Mouse (Mus musculus): ENCODE measurements at regions not wholly inside any gene's neighbourhood (a gene's known extent, or its start where the extent isn't known, plus 50 kb on each side); places are given as distances from the start of the nearest gene placed in this dataset.

DNA sequence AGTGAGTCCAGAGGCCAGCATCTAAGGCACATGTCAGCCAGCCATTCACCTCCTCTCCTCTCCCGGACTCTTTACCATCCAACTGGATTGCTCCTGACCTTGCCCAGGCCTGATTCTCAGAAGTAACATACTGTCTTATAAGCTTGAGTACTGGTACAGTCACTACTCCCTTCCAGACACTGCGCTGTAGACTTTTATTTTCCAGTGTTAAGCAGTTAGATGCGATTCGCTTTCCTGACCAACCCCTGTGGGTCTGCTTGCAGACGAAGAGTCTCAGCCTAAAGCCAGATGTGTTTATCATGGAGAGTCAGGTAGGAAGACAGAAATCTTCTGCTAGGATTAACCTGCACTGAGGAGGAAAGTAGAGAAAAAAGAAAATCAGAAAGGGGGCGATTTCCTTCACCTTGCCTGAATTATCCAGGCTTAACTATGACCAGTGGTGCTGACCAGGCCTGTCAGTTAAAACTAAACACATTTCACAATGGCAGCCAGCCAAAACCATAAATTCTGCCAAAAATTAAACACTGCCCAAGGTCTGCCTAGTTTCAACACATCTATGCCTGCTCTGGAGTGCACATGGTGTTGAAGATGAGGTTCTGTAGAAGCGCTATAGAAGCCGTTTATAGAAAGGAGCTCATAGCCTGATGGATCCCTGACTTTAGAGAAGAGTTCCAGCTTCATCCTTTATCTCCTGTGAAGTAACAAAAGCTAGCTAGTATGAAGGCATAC lies 199.5 kb upstream of the Mctp2 start:
- Histone ChIP-seq H3K27ac (no peak overlapping the region), H3K4me3 (no peak overlapping the region), H3K9me3 (no peaks in the 10 kb centered on the region), H3K4me1 (replicated peaks) (no peaks in the 10 kb centered on the region), H3K27me3 (no peaks in the 10 kb centered on the region), H3K9ac (no peak overlapping the region), H3K36me3 (no peaks in the 10 kb centered on the region), H3K4me2 (no peak overlapping the region)
- WGBS, result 88% methylated on average over 8 of the region's 8 CpGs
- ATAC-seq (ENCODE audit: low FRiP score), result no peak

- Histone ChIP-seq H3K27ac (no peak overlapping the region), H3K9me3 (no peaks in the 10 kb centered on the region), H3K4me3 (no peak overlapping the region), H3K9ac (no peak overlapping the region), H3K36me3 (no peaks in the 10 kb centered on the region), H3K4me1 (replicated peaks) (no peaks in the 10 kb centered on the region), H3K27me3 (no peaks in the 10 kb centered on the region), H3K4me2 (no peak overlapping the region)
- no peak for ATAC-seq (ENCODE audit: low FRiP score)
- WGBS, result 32% methylated on average over 5 of the region's 5 CpGs
Observed at GRCm38 (mm10) chr7:72507946-72508345, 201.5 kb upstream of the Mctp2 start.

DNA sequence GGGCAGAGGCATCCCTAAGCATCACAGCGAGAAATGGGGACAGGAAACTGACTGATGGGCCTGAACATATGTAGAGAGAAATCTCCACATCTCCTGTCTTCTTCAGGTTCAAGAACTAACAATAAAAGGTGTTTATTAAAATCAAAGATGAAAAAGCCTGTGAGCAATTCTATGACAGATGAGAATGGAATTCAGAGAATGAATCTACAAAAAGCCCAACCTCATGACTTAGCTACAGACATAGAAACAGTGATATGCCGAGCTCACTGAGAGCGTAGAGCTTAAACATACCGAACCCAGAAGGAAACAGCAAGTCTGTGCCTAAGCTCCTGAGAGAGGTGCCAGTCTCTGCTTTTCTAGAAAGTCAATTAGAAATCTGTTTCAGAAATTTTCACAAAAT lies 203.7 kb upstream of the Mctp2 start:
- Histone ChIP-seq H3K4me3 (no peak overlapping the region), H3K27me3 (no peaks in the 10 kb centered on the region), H3K9me3 (no peaks in the 10 kb centered on the region), H3K9ac (no peak overlapping the region), H3K4me2 (no peak overlapping the region), H3K36me3 (no peaks in the 10 kb centered on the region), H3K4me1 (replicated peaks) (no peaks in the 10 kb centered on the region), H3K27ac (no peak overlapping the region)
- 90% methylated on average over 4 of the region's 4 CpGs for WGBS
- no peak for ATAC-seq (ENCODE audit: low FRiP score)

DNA sequence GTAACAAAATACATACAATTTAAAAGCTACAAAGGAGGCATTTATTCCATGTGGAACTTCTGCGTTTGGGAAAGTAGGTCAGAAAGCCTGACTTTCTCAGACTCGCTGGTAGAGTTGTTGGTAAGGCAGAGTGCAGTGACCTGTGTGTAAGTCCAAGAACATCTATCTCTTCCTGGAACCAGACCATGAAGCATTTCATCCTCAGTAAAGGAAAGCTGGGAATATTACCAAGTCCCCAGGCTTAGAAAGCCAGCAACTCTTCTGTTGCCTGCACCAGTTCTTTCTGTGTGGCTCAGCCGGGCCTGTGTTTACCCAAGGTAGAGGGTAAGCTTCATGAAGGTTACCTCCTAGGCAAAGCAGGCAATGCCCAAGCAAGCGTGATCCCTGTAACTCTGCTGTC lies 207.0 kb upstream of the Mctp2 start:
- H3K4me2 ChIP-seq, result no peak overlapping the region
- WGBS, result 88% methylated on average over 4 of the region's 4 CpGs
- H3K36me3 ChIP-seq, result no peaks in the 10 kb centered on the region
- ATAC-seq (ENCODE audit: low FRiP score), result no peak
- H3K4me3 ChIP-seq, result no peak overlapping the region
- H3K27me3 ChIP-seq, result no peaks in the 10 kb centered on the region
- H3K9ac ChIP-seq, result no peak overlapping the region
- no peaks in the 10 kb centered on the region for H3K9me3 ChIP-seq
- H3K4me1 ChIP-seq (replicated peaks), result no peaks in the 10 kb centered on the region
- H3K27ac ChIP-seq, result no peak overlapping the region

DNA sequence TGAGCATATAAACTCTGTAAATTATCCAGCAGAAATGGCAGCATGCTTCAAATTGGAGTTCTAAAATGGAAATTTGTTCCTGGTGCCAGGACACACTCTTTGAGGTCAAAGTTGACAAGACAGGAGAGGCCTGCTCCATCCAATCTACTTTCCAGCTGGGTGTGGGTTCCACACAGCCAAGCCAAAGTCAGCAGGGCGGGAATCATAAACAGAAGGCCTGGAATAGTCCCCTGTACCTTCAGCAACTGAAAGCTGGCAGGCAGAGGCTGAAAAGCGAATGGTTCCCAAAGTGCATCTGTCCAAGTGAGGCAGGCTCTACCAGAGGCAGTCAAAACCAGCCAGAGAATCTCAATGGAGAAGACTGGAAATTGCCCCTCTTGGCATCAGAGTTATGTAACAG lies 208.4 kb upstream of the Mctp2 start:
- no peaks in the 10 kb centered on the region for H3K4me1 ChIP-seq (replicated peaks)
- WGBS, result 87% methylated on average over 2 of the region's 2 CpGs
- no peaks in the 10 kb centered on the region for H3K36me3 ChIP-seq
- H3K9ac ChIP-seq, result no peak overlapping the region
- H3K4me2 ChIP-seq, result no peak overlapping the region
- no peak overlapping the region for H3K27ac ChIP-seq
- ATAC-seq (ENCODE audit: low FRiP score), result no peak
- H3K27me3 ChIP-seq, result no peaks in the 10 kb centered on the region
- no peaks in the 10 kb centered on the region for H3K9me3 ChIP-seq
- H3K4me3 ChIP-seq, result no peak overlapping the region

GRCm38 (mm10) chr7:72518421-72518972 lies 212.1 kb upstream of the Mctp2 start:
- Histone ChIP-seq H3K4me1 (replicated peaks) (no peaks in the 10 kb centered on the region), H3K9ac (no peak overlapping the region), H3K27ac (no peak overlapping the region), H3K27me3 (no peaks in the 10 kb centered on the region), H3K9me3 (no peaks in the 10 kb centered on the region), H3K36me3 (no peaks in the 10 kb centered on the region), H3K4me3 (no peak overlapping the region), H3K4me2 (no peak overlapping the region)
- WGBS, result 51% methylated on average over 5 of the region's 5 CpGs
- ATAC-seq (ENCODE audit: low FRiP score), result no peak

DNA sequence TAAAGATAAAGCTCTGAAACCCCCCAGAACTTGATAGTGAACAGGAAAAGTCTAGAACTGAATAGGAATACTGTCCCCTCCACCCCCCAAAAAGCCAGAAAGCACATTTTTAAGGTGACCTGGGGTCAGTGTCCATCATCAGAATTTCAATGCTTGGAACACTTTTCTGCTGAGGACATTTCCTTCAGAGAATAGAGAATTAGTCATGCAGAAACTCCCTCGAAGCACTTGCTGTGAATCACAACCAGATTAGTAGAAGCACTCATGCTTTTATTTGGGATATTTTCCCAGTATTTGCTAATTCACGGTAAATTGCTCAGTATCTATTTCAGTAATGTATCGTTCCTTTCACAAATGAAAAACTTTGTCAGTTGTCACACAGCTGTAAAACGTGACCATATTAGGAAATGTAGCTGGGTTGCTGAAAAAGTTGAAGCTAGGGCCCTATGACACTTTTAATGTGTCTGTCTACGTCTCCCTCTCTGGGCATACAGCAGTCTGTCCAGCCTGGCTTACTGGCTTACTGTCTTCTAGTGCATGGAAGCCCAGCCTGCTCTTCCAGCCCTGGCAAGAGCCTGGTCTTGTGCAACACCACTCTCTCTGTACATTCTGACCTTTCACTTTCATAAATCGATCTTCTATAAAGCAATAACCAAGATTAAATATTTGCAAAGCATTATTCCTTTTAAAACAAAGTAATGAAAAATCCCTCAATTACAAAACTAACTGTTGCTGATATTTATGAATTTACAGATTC lies 213.1 kb upstream of the Mctp2 start:
- ATAC-seq (ENCODE audit: low FRiP score), result no peak
- H3K9me3 ChIP-seq, result no peaks in the 10 kb centered on the region
- H3K9ac ChIP-seq, result no peak overlapping the region
- no peak overlapping the region for H3K27ac ChIP-seq
- WGBS, result 32% methylated on average over 6 of the region's 6 CpGs
- H3K36me3 ChIP-seq, result no peaks in the 10 kb centered on the region
- H3K4me2 ChIP-seq, result no peak overlapping the region
- H3K27me3 ChIP-seq, result no peaks in the 10 kb centered on the region
- H3K4me3 ChIP-seq, result no peak overlapping the region
- H3K4me1 ChIP-seq (replicated peaks), result no peaks in the 10 kb centered on the region

- Histone ChIP-seq H3K36me3 (no peaks in the 10 kb centered on the region), H3K4me3 (no peak overlapping the region), H3K9me3 (no peaks in the 10 kb centered on the region), H3K27ac (no peak overlapping the region), H3K4me2 (no peak overlapping the region), H3K4me1 (replicated peaks) (no peaks in the 10 kb centered on the region), H3K27me3 (no peaks in the 10 kb centered on the region), H3K9ac (no peak overlapping the region)
- 90% methylated on average over 3 of the region's 3 CpGs for WGBS
- no peak for ATAC-seq (ENCODE audit: low FRiP score)
Observed at GRCm38 (mm10) chr7:72528873-72529272, 222.5 kb upstream of the Mctp2 start.

GRCm38 (mm10) chr7:72538288-72538687 lies 231.9 kb upstream of the Mctp2 start:
- Histone ChIP-seq H3K36me3 (no peaks in the 10 kb centered on the region), H3K27ac (no peak overlapping the region), H3K4me1 (replicated peaks) (peaks cover 32% of the 10 kb centered on the region), H3K9me3 (no peaks in the 10 kb centered on the region), H3K4me2 (no peak overlapping the region), H3K27me3 (no peaks in the 10 kb centered on the region), H3K4me3 (no peak overlapping the region), H3K9ac (no peak overlapping the region)
- no peak for ATAC-seq (ENCODE audit: low FRiP score)
- WGBS, result 56% methylated on average over 6 of the region's 6 CpGs

- ATAC-seq (ENCODE audit: low FRiP score), result no peak
- Histone ChIP-seq H3K4me2 (no peak overlapping the region), H3K4me3 (no peak overlapping the region), H3K36me3 (no peaks in the 10 kb centered on the region), H3K4me1 (replicated peaks) (peaks cover 38% of the 10 kb centered on the region), H3K9me3 (no peaks in the 10 kb centered on the region), H3K27ac (no peak overlapping the region), H3K9ac (no peak overlapping the region), H3K27me3 (no peaks in the 10 kb centered on the region)
Observed at GRCm38 (mm10) chr7:72539915-72540314, 233.5 kb upstream of the Mctp2 start.

DNA sequence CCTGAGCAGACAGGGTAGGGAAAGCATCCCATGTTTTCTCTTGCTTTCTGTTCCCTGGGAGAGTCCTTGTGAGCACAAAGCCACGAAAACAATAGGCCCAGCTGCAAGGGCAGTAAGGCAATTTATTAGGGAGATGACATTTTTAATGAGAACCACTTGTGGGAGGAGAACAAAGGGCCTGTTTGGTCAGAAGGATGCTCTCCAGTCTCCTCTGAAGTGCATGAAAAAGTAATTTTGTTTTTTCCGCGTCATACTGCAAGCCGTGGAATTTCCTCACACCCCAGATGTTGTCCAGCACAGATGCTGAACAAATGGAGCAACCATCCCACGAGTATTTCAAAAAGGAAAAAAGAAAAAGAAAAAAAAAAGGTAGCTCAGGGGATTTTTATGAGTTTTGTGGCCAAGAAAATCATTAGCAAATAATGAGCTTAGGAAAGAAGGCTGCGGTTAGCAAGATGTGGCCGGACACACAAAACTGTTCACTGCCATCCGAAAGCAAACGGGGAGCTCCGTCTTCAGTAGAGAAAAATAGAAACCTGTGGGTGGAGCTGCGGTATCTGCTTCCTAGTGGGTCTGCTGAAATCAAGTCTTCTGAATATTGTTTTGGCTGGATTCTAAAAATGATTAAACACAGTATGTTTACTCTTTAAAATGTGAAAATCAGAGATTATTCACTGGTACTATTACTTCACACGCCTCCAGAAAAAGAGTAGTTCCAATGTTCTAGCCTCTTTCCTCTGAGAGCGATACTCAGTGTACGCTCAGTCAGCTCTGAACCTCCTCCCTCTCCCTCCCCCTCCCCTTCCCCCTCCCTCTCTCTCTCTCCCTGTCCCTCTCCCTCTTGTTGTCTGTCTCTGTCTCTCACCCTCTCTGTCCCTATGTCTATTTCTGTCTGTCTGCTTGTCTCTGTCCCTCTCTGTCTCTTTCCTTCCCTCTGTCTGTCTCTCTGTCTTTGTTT lies 235.4 kb upstream of the Mctp2 start:
- peaks cover 38% of the 10 kb centered on the region for H3K4me1 ChIP-seq (replicated peaks)
- H3K36me3 ChIP-seq, result no peaks in the 10 kb centered on the region
- ATAC-seq (ENCODE audit: low FRiP score), result peak; percentile 65; the same call in 1 of the 2 replicates
- no peaks in the 10 kb centered on the region for H3K27me3 ChIP-seq
- WGBS, result 15% methylated on average over 14 of the region's 14 CpGs
- H3K9me3 ChIP-seq, result no peaks in the 10 kb centered on the region
- no peak overlapping the region for H3K9ac ChIP-seq
- peak overlapping the region; percentile 78 for H3K27ac ChIP-seq
- H3K4me2 ChIP-seq, result peak overlapping the region; percentile 28
- no peak overlapping the region for H3K4me3 ChIP-seq

DNA sequence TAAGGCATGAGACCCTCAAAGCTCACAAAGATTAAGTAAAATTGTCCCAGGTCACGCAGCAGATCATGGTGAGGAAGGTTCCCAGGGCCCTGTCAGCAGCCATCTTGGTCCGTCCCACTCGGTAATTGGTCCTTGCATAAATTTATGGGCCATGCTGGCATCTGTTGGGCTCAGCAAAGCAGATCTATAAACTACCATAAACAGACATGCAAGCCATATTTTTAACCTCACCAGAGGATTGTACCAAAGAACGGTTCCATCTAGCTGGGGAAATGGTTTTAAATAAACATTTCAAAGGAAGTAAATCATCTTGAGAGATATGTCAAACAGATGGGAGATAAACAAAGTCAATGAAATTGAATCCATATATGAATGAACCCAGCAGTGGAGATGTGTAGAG lies 237.1 kb upstream of the Mctp2 start:
- H3K36me3 ChIP-seq, result no peaks in the 10 kb centered on the region; the same call in 1 of the 2 replicates
- H3K9ac ChIP-seq, result no peak overlapping the region
- H3K4me1 ChIP-seq (replicated peaks), result peaks cover 38% of the 10 kb centered on the region
- H3K27ac ChIP-seq, result no peak overlapping the region
- no peak for ATAC-seq (ENCODE audit: low FRiP score)
- peaks cover 6% of the 10 kb centered on the region; the same call in 1 of the 2 replicates for H3K9me3 ChIP-seq
- H3K4me2 ChIP-seq, result no peak overlapping the region
- H3K4me3 ChIP-seq, result no peak overlapping the region
- WGBS, result 73% methylated on average over 4 of the region's 4 CpGs
- H3K27me3 ChIP-seq, result no peaks in the 10 kb centered on the region

Data from hindbrain, embryonic 13.5 days (tissue).